Mouse (Mus musculus) erythroblast, embryonic 14.5 days (primary cell): ENCODE measurements around the gene Fut7.

Experiments
- GATA1 ChIP-seq: IDR thresholded peaks from 2 replicates; pipeline ENCODE4 v1.6.1; 2012; ENCODE audit warnings: low read length, inconsistent platforms, mixed read lengths
- TAL1 ChIP-seq: IDR thresholded peaks from 3 replicates; pipeline ENCODE4 v1.6.1; 2012; ENCODE audit warnings: low read length, inconsistent platforms, mixed read lengths

- TF ChIP-seq GATA1 (no peak), TAL1 (no peak)
Measured at GRCm38 (mm10) chr2:25450853-25451647, 28.0 kb downstream of the Fut7 start.
